Mouse (Mus musculus): ENCODE data around the gene Gzmc. TPM values are rescaled to one million over a fixed set of nuclear protein-coding genes. Genes with fewer than 3 reads are reported as not detected.
"Not testable (repeated sequence)": the region's sequence is repeated elsewhere in the genome, so short reads cannot be mapped to it uniquely, and the experiment has no call there.

Gzmc gene
- not detected in 2 replicates for polyA plus RNA-seq (2015; fragmentation: Nextera tagmentation; extraction: Ambion mirVana)

GRCm38 (mm10) chr14:56234556-56234955 is at the start of gene Gzmc:
TSS of gene Gzmc (minus strand) at chr14:56234656.
- Histone ChIP-seq H3K27me3 (ENCODE audit: control insufficient read depth, insufficient read depth, low read length) (no peaks in the 10 kb centered on the region), H3K36me3 (ENCODE audit: control insufficient read depth, insufficient read depth, low read length) (no peaks in the 10 kb centered on the region), H3K27ac (ENCODE audit: low read length) (no peak within 1 kb of the TSS), H3K9ac (ENCODE audit: low read length) (no peak within 1 kb of the TSS), H3K9me3 (replicated peaks; ENCODE audit: control insufficient read depth, low read length) (no peaks in the 10 kb centered on the region), H3K4me2 (ENCODE audit: low read depth, low read length) (no peak within 1 kb of the TSS), H3K4me3 (replicated peaks; ENCODE audit: low read length) (no peak within 1 kb of the TSS), H3K4me1 (ENCODE audit: control insufficient read depth, insufficient read depth, low read length) (no peaks in the 10 kb centered on the region)
- ATAC-seq (ENCODE audit: insufficient read depth, low FRiP score): no peak
- 70% methylated on average over 2 of the region's 2 CpGs for WGBS

- H3K27me3 ChIP-seq (ENCODE audit: control insufficient read depth, insufficient read depth, low read length): no peaks in the 10 kb centered on the region
- no peaks in the 10 kb centered on the region for H3K9me3 ChIP-seq (replicated peaks; ENCODE audit: control insufficient read depth, low read length)
- ATAC-seq (ENCODE audit: insufficient read depth, low FRiP score): no peak
- no peak overlapping the region for H3K4me2 ChIP-seq (ENCODE audit: low read depth, low read length)
- H3K4me1 ChIP-seq (ENCODE audit: control insufficient read depth, insufficient read depth, low read length): no peaks in the 10 kb centered on the region
- 73% methylated on average over 1 of the region's 1 CpGs for WGBS
- no peak overlapping the region for H3K4me3 ChIP-seq (replicated peaks; ENCODE audit: low read length)
- H3K9ac ChIP-seq (ENCODE audit: low read length): no peak overlapping the region
- H3K36me3 ChIP-seq (ENCODE audit: control insufficient read depth, insufficient read depth, low read length): no peaks in the 10 kb centered on the region
- H3K27ac ChIP-seq (ENCODE audit: low read length): no peak overlapping the region
These were observed 49.4 kb upstream of the Gzmc start for GRCm38 (mm10) chr14:56283816-56284215.

DNA sequence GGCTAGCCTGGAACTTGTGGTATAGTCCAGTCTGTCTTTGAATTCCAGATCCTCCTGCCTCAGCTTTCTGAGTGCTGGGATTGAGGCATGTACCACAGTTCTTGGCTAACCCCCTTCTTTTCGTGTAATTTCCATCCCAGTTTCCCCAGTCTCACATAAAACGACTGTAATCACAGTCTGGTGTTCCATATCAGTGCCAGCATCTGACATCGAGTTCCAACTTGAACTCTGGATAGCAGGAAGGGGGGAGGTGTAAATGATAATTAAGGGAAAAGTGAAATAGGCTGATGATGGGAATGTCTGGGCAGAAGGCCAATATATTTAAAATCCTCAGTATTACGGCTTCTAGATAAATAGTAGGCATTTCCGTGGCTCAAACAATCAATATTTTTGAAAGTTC is 46.6 kb upstream of the Gzmc start:
- no peaks in the 10 kb centered on the region for H3K27me3 ChIP-seq (ENCODE audit: control insufficient read depth, insufficient read depth, low read length)
- ATAC-seq (ENCODE audit: insufficient read depth, low FRiP score): no peak
- no peak overlapping the region for H3K4me2 ChIP-seq (ENCODE audit: low read depth, low read length)
- H3K4me3 ChIP-seq (replicated peaks; ENCODE audit: low read length): no peak overlapping the region
- H3K9ac ChIP-seq (ENCODE audit: low read length): no peak overlapping the region
- WGBS: 43% methylated on average over 5 of the region's 5 CpGs
- no peaks in the 10 kb centered on the region for H3K4me1 ChIP-seq (ENCODE audit: control insufficient read depth, insufficient read depth, low read length)
- no peaks in the 10 kb centered on the region for H3K36me3 ChIP-seq (ENCODE audit: control insufficient read depth, insufficient read depth, low read length)
- no peaks in the 10 kb centered on the region for H3K9me3 ChIP-seq (replicated peaks; ENCODE audit: control insufficient read depth, low read length)
- no peak overlapping the region for H3K27ac ChIP-seq (ENCODE audit: low read length)

DNA sequence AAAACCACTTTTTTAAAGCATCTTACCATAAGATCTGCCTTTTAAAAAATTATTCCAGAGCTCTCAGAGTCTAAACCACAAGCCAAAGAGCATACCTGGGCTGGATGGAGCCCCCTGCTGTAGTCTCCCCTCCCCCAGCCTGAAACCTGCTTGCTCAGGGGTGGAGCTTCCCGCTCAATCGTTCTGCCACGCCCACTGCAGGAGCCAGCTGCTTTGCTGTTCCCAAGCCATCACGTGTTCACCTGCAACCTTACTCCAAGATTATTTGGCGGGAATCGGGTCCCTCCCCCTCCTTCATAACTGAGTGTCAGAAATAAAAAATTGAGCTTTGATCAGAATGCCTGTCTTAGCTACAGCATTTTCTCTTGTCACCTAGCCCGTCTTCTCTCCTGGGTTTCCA is 44.2 kb upstream of the Gzmc start:
- 43% methylated on average over 7 of the region's 7 CpGs for WGBS

GRCm38 (mm10) chr14:56276096-56276495 is 41.6 kb upstream of the Gzmc start:
- not testable (repeated sequence) for H3K4me1 ChIP-seq (ENCODE audit: control insufficient read depth, insufficient read depth, low read length); H3K36me3 ChIP-seq (ENCODE audit: control insufficient read depth, insufficient read depth, low read length); ATAC-seq (ENCODE audit: insufficient read depth, low FRiP score); H3K4me3 ChIP-seq (replicated peaks; ENCODE audit: low read length); H3K9me3 ChIP-seq (replicated peaks; ENCODE audit: control insufficient read depth, low read length); H3K27ac ChIP-seq (ENCODE audit: low read length); H3K9ac ChIP-seq (ENCODE audit: low read length); H3K4me2 ChIP-seq (ENCODE audit: low read depth, low read length); H3K27me3 ChIP-seq (ENCODE audit: control insufficient read depth, insufficient read depth, low read length)
- WGBS: 71% methylated on average over 7 of the region's 7 CpGs

More for the DNA sequence above, 44.2 kb upstream of the Gzmc start:
- not testable (repeated sequence) for H3K27me3 ChIP-seq (ENCODE audit: control insufficient read depth, insufficient read depth, low read length); ATAC-seq (ENCODE audit: insufficient read depth, low FRiP score); H3K27ac ChIP-seq (ENCODE audit: low read length); H3K9ac ChIP-seq (ENCODE audit: low read length); H3K4me2 ChIP-seq (ENCODE audit: low read depth, low read length); H3K36me3 ChIP-seq (ENCODE audit: control insufficient read depth, insufficient read depth, low read length); H3K4me3 ChIP-seq (replicated peaks; ENCODE audit: low read length); H3K9me3 ChIP-seq (replicated peaks; ENCODE audit: control insufficient read depth, low read length); H3K4me1 ChIP-seq (ENCODE audit: control insufficient read depth, insufficient read depth, low read length)

GRCm38 (mm10) chr14:56266109-56266508 is 31.7 kb upstream of the Gzmc start:
- H3K4me1 ChIP-seq (ENCODE audit: control insufficient read depth, insufficient read depth, low read length): no peaks in the 10 kb centered on the region
- WGBS: 85% methylated on average over 1 of the region's 1 CpGs

GRCm38 (mm10) chr14:56262153-56262552 is 27.7 kb upstream of the Gzmc start, which contains the start of gene Gzmb:
TSS of gene Gzmb (minus strand) at chr14:56262260.
- no peak within 1 kb of the TSS for H3K4me2 ChIP-seq (ENCODE audit: low read depth, low read length)
- 83% methylated on average over 5 of the region's 5 CpGs for whole genome bisulfite sequencing
- no peak within 1 kb of the TSS for H3K4me3 ChIP-seq (replicated peaks; ENCODE audit: low read length)
- H3K4me1 ChIP-seq (ENCODE audit: control insufficient read depth, insufficient read depth, low read length): no peaks in the 10 kb centered on the region
- no peak for ATAC-seq (ENCODE audit: insufficient read depth, low FRiP score)
- H3K27ac ChIP-seq (ENCODE audit: low read length): no peak within 1 kb of the TSS
- H3K36me3 ChIP-seq (ENCODE audit: control insufficient read depth, insufficient read depth, low read length): no peaks in the 10 kb centered on the region
- no peaks in the 10 kb centered on the region for H3K27me3 ChIP-seq (ENCODE audit: control insufficient read depth, insufficient read depth, low read length)
- no peak within 1 kb of the TSS for H3K9ac ChIP-seq (ENCODE audit: low read length)
- no peaks in the 10 kb centered on the region for H3K9me3 ChIP-seq (replicated peaks; ENCODE audit: control insufficient read depth, low read length)

More at GRCm38 (mm10) chr14:56266109-56266508, 31.7 kb upstream of the Gzmc start:
- Histone ChIP-seq H3K9ac (ENCODE audit: low read length) (no peak overlapping the region), H3K4me3 (replicated peaks; ENCODE audit: low read length) (no peak overlapping the region), H3K36me3 (ENCODE audit: control insufficient read depth, insufficient read depth, low read length) (no peaks in the 10 kb centered on the region), H3K27ac (ENCODE audit: low read length) (no peak overlapping the region), H3K27me3 (ENCODE audit: control insufficient read depth, insufficient read depth, low read length) (no peaks in the 10 kb centered on the region), H3K9me3 (replicated peaks; ENCODE audit: control insufficient read depth, low read length) (no peaks in the 10 kb centered on the region), H3K4me2 (ENCODE audit: low read depth, low read length) (no peak overlapping the region)
- ATAC-seq (ENCODE audit: insufficient read depth, low FRiP score): no peak

DNA sequence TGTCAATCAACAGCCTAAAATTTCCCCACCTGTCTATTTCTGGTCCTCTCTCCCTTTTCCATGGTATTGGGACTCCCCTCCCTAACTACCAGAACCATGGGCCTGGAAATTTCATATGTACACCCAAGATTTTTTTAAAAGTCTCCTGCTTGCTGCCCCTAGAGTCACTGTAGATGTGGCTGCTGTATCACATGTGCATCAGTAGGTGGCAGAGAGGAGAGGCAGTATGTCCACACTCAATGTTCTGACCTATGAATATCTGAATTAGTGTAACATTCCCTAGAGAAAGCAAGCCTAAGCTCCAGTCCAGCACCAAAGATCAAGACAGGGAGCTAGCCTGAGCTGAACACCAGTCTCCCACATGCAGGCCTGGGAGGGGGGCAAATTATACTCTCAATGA is 6.0 kb upstream of the Gzmc start:
- Histone ChIP-seq H3K4me1 (ENCODE audit: control insufficient read depth, insufficient read depth, low read length) (no peaks in the 10 kb centered on the region), H3K36me3 (ENCODE audit: control insufficient read depth, insufficient read depth, low read length) (no peaks in the 10 kb centered on the region), H3K9me3 (replicated peaks; ENCODE audit: control insufficient read depth, low read length) (no peaks in the 10 kb centered on the region), H3K4me3 (replicated peaks; ENCODE audit: low read length) (no peak overlapping the region), H3K27ac (ENCODE audit: low read length) (no peak overlapping the region), H3K4me2 (ENCODE audit: low read depth, low read length) (no peak overlapping the region), H3K9ac (ENCODE audit: low read length) (no peak overlapping the region), H3K27me3 (ENCODE audit: control insufficient read depth, insufficient read depth, low read length) (no peaks in the 10 kb centered on the region)
- ATAC-seq (ENCODE audit: insufficient read depth, low FRiP score): no peak

- no peaks in the 10 kb centered on the region for H3K36me3 ChIP-seq (ENCODE audit: control insufficient read depth, insufficient read depth, low read length)
- H3K4me1 ChIP-seq (ENCODE audit: control insufficient read depth, insufficient read depth, low read length): no peaks in the 10 kb centered on the region
- H3K27me3 ChIP-seq (ENCODE audit: control insufficient read depth, insufficient read depth, low read length): no peaks in the 10 kb centered on the region
- 89% methylated on average over 4 of the region's 4 CpGs for WGBS
- H3K27ac ChIP-seq (ENCODE audit: low read length): no peak within 1 kb of the TSS
- no peak within 1 kb of the TSS for H3K9ac ChIP-seq (ENCODE audit: low read length)
- no peak for ATAC-seq (ENCODE audit: insufficient read depth, low FRiP score)
- no peak within 1 kb of the TSS for H3K4me2 ChIP-seq (ENCODE audit: low read depth, low read length)
- H3K9me3 ChIP-seq (replicated peaks; ENCODE audit: control insufficient read depth, low read length): no peaks in the 10 kb centered on the region
- no peak within 1 kb of the TSS for H3K4me3 ChIP-seq (replicated peaks; ENCODE audit: low read length)
These were observed 23.1 kb downstream of the Gzmc start, which contains the start of gene Gzmf for GRCm38 (mm10) chr14:56211317-56211716. TSS of gene Gzmf (minus strand) at chr14:56211417.

DNA sequence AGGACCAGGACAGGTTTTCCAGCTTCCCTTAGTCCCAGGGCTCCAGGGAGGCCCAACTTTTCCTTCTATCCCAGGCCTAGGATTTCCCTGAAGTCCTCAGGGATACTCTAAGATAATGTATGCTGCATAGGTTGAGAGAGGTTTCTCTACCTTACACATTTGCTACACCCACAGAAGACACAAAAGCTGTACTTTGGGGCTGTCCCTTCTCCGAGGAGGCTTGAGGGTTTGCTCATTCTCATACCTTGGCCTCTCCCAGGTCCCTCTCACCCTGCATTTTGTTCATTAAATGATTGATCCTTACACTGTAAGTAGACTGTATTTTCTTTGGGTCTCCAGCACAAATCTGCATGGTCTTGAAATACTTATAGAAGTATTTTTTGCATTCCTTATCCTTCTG is 28.8 kb downstream of the Gzmc start:
- 84% methylated on average over 1 of the region's 1 CpGs for WGBS
- no peak for ATAC-seq (ENCODE audit: insufficient read depth, low FRiP score)
- H3K9me3 ChIP-seq (replicated peaks; ENCODE audit: control insufficient read depth, low read length): no peaks in the 10 kb centered on the region
- H3K27me3 ChIP-seq (ENCODE audit: control insufficient read depth, insufficient read depth, low read length): no peaks in the 10 kb centered on the region
- no peak overlapping the region for H3K4me3 ChIP-seq (replicated peaks; ENCODE audit: low read length)
- H3K36me3 ChIP-seq (ENCODE audit: control insufficient read depth, insufficient read depth, low read length): no peaks in the 10 kb centered on the region
- H3K27ac ChIP-seq (ENCODE audit: low read length): no peak overlapping the region
- H3K4me2 ChIP-seq (ENCODE audit: low read depth, low read length): no peak overlapping the region
- no peaks in the 10 kb centered on the region for H3K4me1 ChIP-seq (ENCODE audit: control insufficient read depth, insufficient read depth, low read length)
- H3K9ac ChIP-seq (ENCODE audit: low read length): no peak overlapping the region

All from stomach, embryonic 16.5 days (tissue).